Mouse (Mus musculus) intestine, postnatal 0 days (tissue): Measurements from ENCODE around the gene Ctbp2. TPM values are rescaled to one million over a fixed set of nuclear protein-coding genes. Genes with fewer than 3 reads are reported as not detected.
"Not testable (repeated sequence)": the region's sequence is repeated elsewhere in the genome, so short reads cannot be mapped to it uniquely, and the experiment has no call there.

ENCODE experiments used
- ATAC-seq: fragments of 200-750 bp; cut with Nextera tagmentation; 2 replicates; pipeline ENCODE4 v1.8.0; 2017; ENCODE audit warnings: mild to moderate bottlenecking, moderate TSS enrichment, moderate library complexity
- H3K27ac ChIP-seq: fragments of 300-500 bp; sonication (generic); 2 replicates; pipeline ENCODE4 v1.5.1; 2014; ENCODE audit warnings: mild to moderate bottlenecking, low read depth, low read length, moderate library complexity
- H3K27me3 ChIP-seq: fragments of 300-500 bp; sonication (generic); replicated peaks from 2 replicates; pipeline ENCODE4 v1.6.1; 2014; ENCODE audit warnings: low read length, mixed read lengths; ENCODE audit not compliant: control insufficient read depth, insufficient read depth
- H3K36me3 ChIP-seq: fragments of 300-500 bp; sonication (generic); 2 replicates; pipeline ENCODE4 v1.6.1; 2014; ENCODE audit warnings: mild to moderate bottlenecking, moderate library complexity; ENCODE audit not compliant: control insufficient read depth, insufficient read depth
- H3K4me1 ChIP-seq: fragments of 300-500 bp; sonication (generic); replicated peaks from 2 replicates; pipeline ENCODE4 v1.6.1; 2014; ENCODE audit warnings: antibody characterized with exemption, low read length, mixed read lengths; ENCODE audit not compliant: control insufficient read depth, insufficient read depth
- H3K4me2 ChIP-seq: fragments of 300-500 bp; sonication (generic); replicated peaks from 2 replicates; pipeline ENCODE4 v1.6.1; 2014; ENCODE audit warnings: low read depth, mild to moderate bottlenecking, moderate library complexity
- H3K4me3 ChIP-seq: fragments of 300-500 bp; sonication (generic); 2 replicates; pipeline ENCODE4 v1.5.1; 2014; ENCODE audit warnings: low read depth, low read length
- H3K9ac ChIP-seq: fragments of 300-500 bp; sonication (generic); 2 replicates; pipeline ENCODE4 v1.6.1; 2014; ENCODE audit warnings: mild to moderate bottlenecking, low read depth, low read length
- H3K9me3 ChIP-seq: fragments of 300-500 bp; sonication (generic); 2 replicates; pipeline ENCODE4 v1.6.1; 2016; ENCODE audit warnings: mixed run types; ENCODE audit not compliant: control insufficient read depth
- CTCF ChIP-seq: sonication (generic); IDR thresholded peaks from 2 replicates; pipeline ENCODE4 v1.5.1; 2016; ENCODE audit warnings: low read depth, mild to moderate bottlenecking, control low read depth, antibody characterized with exemption, moderate library complexity
- WGBS: fragments of 180-500 bp; shearing (Covaris S2); extraction: QIAGEN DNeasy Blood & Tissue Kit; methylation state at CpG from one replicate; pipeline ENCODE4 v1.1.7; 2014; 5-methylcytosine and 5-hydroxymethylcytosine counted together
- polyA plus RNA-seq: library from polyadenylated mRNA; unstranded; fragments of >200 nt; fragmentation: Nextera tagmentation; extraction: Ambion mirVana; gene quantifications from 2 replicates; pipeline ENCODE4 v1.2.1, GENCODE M21; 2015

Ctbp2 gene
- polyA plus RNA-seq, 1 experiment from 2014 or later: 42.6 TPM

DNA sequence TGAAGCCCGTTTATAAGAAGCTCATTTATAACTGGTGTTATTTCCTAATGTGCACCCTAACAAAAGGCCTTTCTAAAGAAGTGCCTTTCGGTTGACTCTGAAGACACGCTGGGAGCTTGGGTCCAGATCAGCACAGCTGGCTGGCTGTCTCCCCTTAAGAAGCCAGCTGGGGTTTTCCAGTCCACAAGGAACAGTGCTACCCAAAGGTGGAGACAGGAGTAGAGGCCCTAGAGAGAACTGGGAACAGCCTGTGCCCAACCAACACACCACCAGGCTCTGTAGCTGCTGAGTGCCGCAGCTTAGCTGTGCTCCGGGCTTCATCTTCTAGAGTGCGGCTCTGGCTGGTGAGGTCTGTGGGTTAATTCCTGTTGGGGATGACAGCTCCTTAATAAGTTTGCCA, 23.1 kb downstream of the Ctbp2 start:
- H3K4me1 ChIP-seq: peaks cover 11% of the 10 kb centered on the region; the same call in 1 of the 2 replicates
- no peaks in the 10 kb centered on the region for H3K9me3 ChIP-seq
- no peak overlapping the region for H3K27ac ChIP-seq
- no peak overlapping the region for H3K4me2 ChIP-seq
- H3K36me3 ChIP-seq: peaks cover 6% of the 10 kb centered on the region; the same call in 1 of the 2 replicates
- H3K9ac ChIP-seq: no peak overlapping the region
- H3K27me3 ChIP-seq: no peaks in the 10 kb centered on the region
- H3K4me3 ChIP-seq: no peak overlapping the region
- no peak for ATAC-seq
- 82% methylated on average over 6 of the region's 6 CpGs for WGBS
- TF ChIP-seq CTCF: no peak

DNA sequence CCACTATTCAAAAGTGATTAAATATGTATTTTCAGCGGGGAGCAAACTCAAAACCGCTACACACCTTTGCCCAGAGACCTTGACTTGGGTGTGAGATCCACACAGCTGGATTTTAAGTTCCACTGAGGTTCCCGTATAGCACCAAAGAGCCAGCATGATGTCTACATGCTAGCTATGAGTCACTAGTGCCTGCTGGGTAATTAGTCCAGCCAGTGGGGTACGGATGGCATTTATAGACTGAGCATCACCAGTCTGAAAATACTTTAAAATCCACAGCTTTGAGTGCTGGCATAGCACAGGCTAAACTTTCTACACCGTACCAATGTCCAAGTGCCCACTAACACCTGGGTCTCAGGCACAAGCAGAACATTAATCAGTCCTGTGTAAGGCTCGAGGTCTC, 24.0 kb downstream of the Ctbp2 start:
- WGBS: 71% methylated on average over 6 of the region's 6 CpGs
- Histone ChIP-seq H3K27me3 (no peaks in the 10 kb centered on the region), H3K9me3 (no peaks in the 10 kb centered on the region), H3K36me3 (peaks cover 6% of the 10 kb centered on the region; the same call in 1 of the 2 replicates), H3K27ac (no peak overlapping the region), H3K4me1 (peaks cover 7% of the 10 kb centered on the region; the same call in 1 of the 2 replicates), H3K9ac (no peak overlapping the region), H3K4me3 (no peak overlapping the region), H3K4me2 (no peak overlapping the region)
- ATAC-seq: no peak
- no peak for TF ChIP-seq CTCF

- no peaks in the 10 kb centered on the region for H3K27me3 ChIP-seq
- no peak for ATAC-seq
- 39% methylated on average over 4 of the region's 4 CpGs for WGBS
- TF ChIP-seq CTCF: no peak
- H3K36me3 ChIP-seq: peaks cover 6% of the 10 kb centered on the region; the same call in 1 of the 2 replicates
- H3K9ac ChIP-seq: no peak overlapping the region
- H3K4me1 ChIP-seq: peaks cover 3% of the 10 kb centered on the region; the same call in 1 of the 2 replicates
- H3K4me2 ChIP-seq: no peak overlapping the region
- H3K27ac ChIP-seq: 0 out of 2 replicates have a peak overlapping the region, but pooled peaks have one; percentile 35
- H3K9me3 ChIP-seq: no peaks in the 10 kb centered on the region
- H3K4me3 ChIP-seq: no peak overlapping the region
Measured at GRCm38 (mm10) chr7:133099266-133099665, 24.9 kb downstream of the Ctbp2 start.

DNA sequence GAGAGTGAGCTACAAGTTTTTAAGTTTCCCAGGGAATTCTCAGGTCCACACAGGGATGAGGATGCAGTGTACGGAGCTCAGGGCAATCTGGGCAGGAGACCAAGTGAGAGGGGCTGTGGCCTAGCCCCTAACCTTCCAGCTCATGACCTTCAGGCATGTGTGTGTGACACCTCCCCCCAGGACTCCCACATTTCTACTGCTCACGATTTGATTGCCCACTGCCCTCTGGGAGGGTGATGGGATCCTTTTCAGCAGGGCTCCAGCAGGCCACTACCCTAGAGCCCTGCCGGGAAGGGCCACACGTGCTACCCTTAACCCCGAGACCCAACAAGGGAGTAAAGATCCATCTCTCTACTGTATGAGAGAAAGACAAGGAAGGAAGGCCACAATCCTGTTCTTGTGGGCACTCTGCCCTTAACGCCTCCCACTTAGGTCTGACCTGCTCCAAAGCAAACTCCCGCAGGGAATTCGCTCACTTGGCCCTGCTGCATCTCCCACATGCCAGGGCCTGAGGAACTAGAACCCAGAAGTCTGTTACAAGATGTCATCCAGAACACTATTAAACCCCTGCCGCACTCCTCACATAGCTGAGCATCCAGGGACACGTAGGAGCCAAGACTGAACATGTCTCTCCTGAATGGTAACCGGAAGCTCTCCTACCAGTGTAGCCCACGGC, 25.9 kb downstream of the Ctbp2 start:
- 85% methylated on average over 12 of the region's 12 CpGs for WGBS
- ATAC-seq: no peak
- H3K4me3 ChIP-seq: no peak overlapping the region
- peaks cover 3% of the 10 kb centered on the region; the same call in 1 of the 2 replicates for H3K4me1 ChIP-seq
- no peak overlapping the region for H3K9ac ChIP-seq
- 0 out of 2 replicates have a peak overlapping the region, but pooled peaks have one; percentile 15 for H3K27ac ChIP-seq
- H3K36me3 ChIP-seq: peaks cover 6% of the 10 kb centered on the region; the same call in 1 of the 2 replicates
- no peak overlapping the region for H3K4me2 ChIP-seq
- H3K9me3 ChIP-seq: no peaks in the 10 kb centered on the region
- H3K27me3 ChIP-seq: no peaks in the 10 kb centered on the region
- no peak for TF ChIP-seq CTCF

DNA sequence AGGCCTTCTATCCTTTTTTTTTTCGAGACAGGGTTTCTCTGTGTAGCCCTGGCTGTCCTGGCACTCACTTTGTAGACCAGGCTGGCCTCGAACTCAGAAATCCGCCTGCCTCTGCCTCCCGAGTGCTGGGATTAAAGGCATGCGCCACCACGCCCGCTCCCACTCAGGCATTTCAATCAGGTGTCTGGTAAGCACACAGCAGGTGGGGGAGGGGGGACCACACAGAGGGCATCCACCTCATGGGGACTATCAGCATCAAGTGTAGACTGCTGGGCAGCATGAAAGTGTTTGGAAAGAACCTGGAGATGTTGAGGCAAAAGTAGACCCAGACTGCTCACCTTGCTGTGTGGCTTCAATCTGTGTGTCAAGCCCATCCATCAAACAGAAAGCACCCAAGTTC, 28.5 kb downstream of the Ctbp2 start:
- not testable (repeated sequence) for H3K9me3 ChIP-seq, H3K36me3 ChIP-seq, H3K27ac ChIP-seq, H3K9ac ChIP-seq, H3K4me3 ChIP-seq, ATAC-seq, H3K4me2 ChIP-seq, H3K27me3 ChIP-seq, H3K4me1 ChIP-seq
- WGBS: 86% methylated on average over 7 of the region's 7 CpGs

DNA sequence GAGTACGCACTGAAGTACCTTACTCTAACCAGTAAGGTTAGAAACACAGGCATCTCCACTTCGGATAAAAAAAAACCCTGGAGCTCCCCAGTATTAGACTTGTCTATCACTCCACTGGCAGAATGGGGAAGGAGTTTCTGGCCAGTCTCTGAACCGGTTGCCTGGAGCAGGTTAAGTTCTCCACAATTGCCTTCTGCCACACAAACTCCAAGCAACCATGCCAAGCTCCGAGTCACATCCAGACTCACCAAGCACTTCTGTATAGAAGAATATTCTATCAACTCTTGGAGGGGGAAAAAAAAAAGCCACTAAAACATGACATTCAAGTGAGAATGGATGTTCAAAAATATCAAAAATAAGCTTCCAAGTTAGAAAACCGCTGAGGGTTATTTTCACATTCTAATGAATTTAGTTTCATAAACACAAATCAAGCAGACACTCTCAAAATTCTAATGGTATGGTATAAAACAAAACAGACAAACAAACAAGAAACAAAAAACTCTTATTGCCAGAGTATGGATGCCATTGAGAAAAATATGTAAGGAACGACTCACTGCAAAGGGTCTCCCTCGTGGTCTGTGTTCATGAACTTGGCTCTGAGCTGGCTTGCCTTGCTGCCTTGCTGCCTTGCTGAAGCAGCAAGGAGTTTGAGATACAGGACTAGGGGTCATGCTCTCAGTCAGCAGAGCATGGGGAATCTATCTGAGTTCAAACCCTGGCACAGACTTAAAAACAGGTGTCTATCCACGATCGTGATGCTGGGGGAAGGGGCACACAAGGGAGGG, 29.3 kb downstream of the Ctbp2 start:
- ATAC-seq: no peak
- Histone ChIP-seq H3K4me2 (no peak overlapping the region), H3K27me3 (no peaks in the 10 kb centered on the region), H3K4me3 (no peak overlapping the region), H3K27ac (no peak overlapping the region), H3K4me1 (peaks cover 3% of the 10 kb centered on the region; the same call in 1 of the 2 replicates), H3K36me3 (peaks cover 6% of the 10 kb centered on the region; the same call in 1 of the 2 replicates), H3K9ac (no peak overlapping the region), H3K9me3 (no peaks in the 10 kb centered on the region)
- no peak for TF ChIP-seq CTCF
- WGBS: 73% methylated on average over 9 of the region's 9 CpGs
